Mouse (Mus musculus) forebrain, embryonic 13.5 days (tissue): ENCODE results near the gene Olfr1209. TPM values are rescaled to one million over a fixed set of nuclear protein-coding genes. Genes with fewer than 3 reads are reported as not detected.

ENCODE experiments used
- ATAC-seq: fragments of 200-750 bp; cut with Nextera tagmentation; 2 replicates; pipeline ENCODE4 v1.8.0; 2017
- H3K27ac ChIP-seq: fragments of 300-500 bp; sonication (generic); 2 replicates; pipeline ENCODE4 v1.5.1; 2015; ENCODE audit warnings: inconsistent platforms, mild to moderate bottlenecking, moderate library complexity
- H3K27me3 ChIP-seq: fragments of 300-500 bp; sonication (generic); 2 replicates; pipeline ENCODE4 v1.6.1; 2015; ENCODE audit warnings: mild to moderate bottlenecking, inconsistent platforms
- H3K36me3 ChIP-seq: fragments of 300-500 bp; sonication (generic); 2 replicates; pipeline ENCODE4 v1.6.1; 2015; ENCODE audit warnings: mild to moderate bottlenecking, inconsistent platforms; ENCODE audit not compliant: poor library complexity, severe bottlenecking
- H3K4me1 ChIP-seq: fragments of 300-500 bp; sonication (generic); 2 replicates; pipeline ENCODE4 v1.6.1; 2015; ENCODE audit warnings: inconsistent platforms
- H3K4me2 ChIP-seq: fragments of 300-500 bp; sonication (generic); 2 replicates; pipeline ENCODE4 v1.6.1; 2015; ENCODE audit warnings: inconsistent platforms, mild to moderate bottlenecking, moderate library complexity
- H3K4me3 ChIP-seq: fragments of 300-500 bp; sonication (generic); 2 replicates; pipeline ENCODE4 v1.5.1; 2015; ENCODE audit warnings: mild to moderate bottlenecking, inconsistent platforms
- H3K9ac ChIP-seq: fragments of 300-500 bp; sonication (generic); 2 replicates; pipeline ENCODE4 v1.6.1; 2015; ENCODE audit warnings: mild to moderate bottlenecking, inconsistent platforms
- H3K9me3 ChIP-seq: fragments of 300-500 bp; sonication (generic); replicated peaks from 2 replicates; pipeline ENCODE4 v1.6.1; 2016; ENCODE audit warnings: inconsistent platforms
- WGBS: fragments of 180-500 bp; shearing (Covaris S2); methylation state at CpG from one replicate; pipeline ENCODE4 v1.1.7; 2015; 5-methylcytosine and 5-hydroxymethylcytosine counted together
- polyA plus RNA-seq: library from polyadenylated mRNA; unstranded; fragments of >200 nt; fragmentation: Nextera tagmentation; extraction: Ambion mirVana; gene quantifications from 2 replicates; pipeline ENCODE4 v1.2.1, GENCODE M21; 2015

Gene Olfr1209
- polyA plus RNA-seq: not detected in 2 replicates

DNA sequence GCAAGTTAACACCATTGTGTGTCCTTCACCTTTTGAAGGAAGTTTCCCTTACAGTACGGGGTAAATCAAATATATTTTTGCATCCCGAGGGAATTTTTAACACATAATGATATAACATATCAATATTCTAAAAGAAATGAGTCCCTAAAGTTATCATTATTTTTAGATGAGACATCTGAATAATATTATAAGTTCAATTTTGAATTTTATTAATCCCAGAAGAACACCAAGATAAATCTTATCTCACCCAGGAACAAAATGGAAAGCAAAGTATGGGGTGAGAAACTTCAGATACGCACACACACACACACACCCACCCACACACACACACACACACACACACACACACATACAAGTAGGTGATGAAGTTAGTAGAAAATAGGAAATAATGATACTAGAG lies at the start of gene Olfr1209:
Olfr1209 (minus strand) TSS at position 101 of the 400 bp plus-strand sequence.
- H3K36me3 ChIP-seq: no peaks in the 10 kb centered on the region
- no peak within 1 kb of the TSS for H3K4me2 ChIP-seq
- 85% methylated on average over 3 of the region's 3 CpGs for WGBS
- no peak within 1 kb of the TSS for H3K9ac ChIP-seq
- no peak for ATAC-seq
- no peaks in the 10 kb centered on the region for H3K9me3 ChIP-seq
- H3K27me3 ChIP-seq: no peaks in the 10 kb centered on the region
- H3K4me3 ChIP-seq: no peak within 1 kb of the TSS
- no peaks in the 10 kb centered on the region for H3K4me1 ChIP-seq
- no peak within 1 kb of the TSS for H3K27ac ChIP-seq

DNA sequence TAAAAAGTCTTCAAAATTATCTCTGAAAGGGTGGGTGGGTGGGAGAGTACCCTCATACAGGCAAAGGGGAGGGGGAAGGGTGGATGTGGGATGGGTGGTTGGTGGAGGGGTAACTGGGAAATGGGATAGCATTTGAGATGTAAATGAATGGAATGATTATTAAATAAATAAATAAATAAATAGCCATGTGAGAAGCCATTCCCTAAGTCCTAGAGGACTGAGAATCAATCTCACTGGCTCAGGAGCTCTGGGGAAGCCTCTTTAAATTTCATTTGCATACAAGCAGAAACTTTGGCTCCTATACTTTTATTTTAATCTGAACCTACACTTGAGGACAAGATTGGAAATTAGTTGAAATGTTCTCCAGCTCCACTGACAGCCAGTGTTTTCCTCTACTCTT lies 38.7 kb upstream of the Olfr1209 start, which contains the start of gene Olfr1212:
Olfr1212 (plus strand) TSS at position 301 of the 400 bp plus-strand sequence.
- ATAC-seq: no peak
- Histone ChIP-seq H3K9ac (no peak within 1 kb of the TSS), H3K27ac (no peak within 1 kb of the TSS), H3K4me2 (no peak within 1 kb of the TSS), H3K36me3 (no peaks in the 10 kb centered on the region), H3K27me3 (no peaks in the 10 kb centered on the region), H3K9me3 (no peaks in the 10 kb centered on the region), H3K4me3 (no peak within 1 kb of the TSS), H3K4me1 (no peaks in the 10 kb centered on the region)

DNA sequence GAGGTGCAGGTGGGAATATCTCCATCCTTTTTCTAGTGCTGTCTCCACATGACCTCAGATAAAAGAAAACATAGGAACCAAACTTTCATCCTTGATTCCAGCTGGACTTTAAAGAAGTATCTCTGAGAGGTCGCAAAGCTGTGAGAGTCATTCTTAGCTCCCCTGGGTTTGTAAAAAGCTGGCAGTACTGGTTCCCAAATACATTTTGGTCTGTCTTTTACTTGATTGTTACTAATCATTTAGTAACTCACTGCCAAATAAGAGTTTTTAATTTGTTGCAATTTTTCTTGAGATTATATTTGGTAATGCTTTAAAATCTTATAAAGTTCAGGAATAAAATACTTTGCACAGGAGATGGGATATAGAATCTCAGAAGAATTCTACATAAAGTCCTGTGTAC lies 23.1 kb upstream of the Olfr1209 start, which contains the start of gene Olfr1211:
Olfr1211 (minus strand) TSS at position 101 of the 400 bp plus-strand sequence.
- WGBS: 88% methylated on average over 1 of the region's 1 CpGs

DNA sequence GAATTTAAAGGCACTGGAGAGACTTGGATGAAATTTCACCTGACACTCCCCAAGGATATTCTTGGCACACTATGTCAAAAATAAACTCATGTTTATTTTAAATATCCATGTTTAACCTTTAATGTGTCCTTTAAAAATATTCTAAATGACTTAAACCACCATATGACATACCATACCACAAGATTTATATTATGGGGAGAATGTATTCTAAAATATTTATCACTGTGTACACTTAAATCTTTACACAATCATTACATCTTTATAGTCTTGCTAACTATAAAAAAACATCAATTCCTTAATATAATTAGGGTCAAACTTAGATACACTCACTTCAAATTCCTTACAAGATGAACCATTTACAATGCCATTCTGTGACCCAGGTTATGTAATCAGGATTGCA lies 12.7 kb downstream of the Olfr1209 start, which contains the start of gene Olfr1208:
Olfr1208 (minus strand) TSS at position 101 of the 400 bp plus-strand sequence.
- Histone ChIP-seq H3K4me1 (no peaks in the 10 kb centered on the region), H3K9ac (no peak within 1 kb of the TSS), H3K27ac (no peak within 1 kb of the TSS), H3K27me3 (no peaks in the 10 kb centered on the region), H3K36me3 (no peaks in the 10 kb centered on the region), H3K9me3 (no peaks in the 10 kb centered on the region), H3K4me3 (no peak within 1 kb of the TSS), H3K4me2 (no peak within 1 kb of the TSS)
- ATAC-seq: no peak

More for the DNA sequence above, 23.1 kb upstream of the Olfr1209 start, which contains the start of gene Olfr1211:
- H3K36me3 ChIP-seq: no peaks in the 10 kb centered on the region
- no peak within 1 kb of the TSS for H3K4me2 ChIP-seq
- no peaks in the 10 kb centered on the region for H3K9me3 ChIP-seq
- H3K9ac ChIP-seq: no peak within 1 kb of the TSS
- H3K27me3 ChIP-seq: no peaks in the 10 kb centered on the region
- no peak within 1 kb of the TSS for H3K4me3 ChIP-seq
- no peak for ATAC-seq
- H3K4me1 ChIP-seq: no peaks in the 10 kb centered on the region
- no peak within 1 kb of the TSS for H3K27ac ChIP-seq

DNA sequence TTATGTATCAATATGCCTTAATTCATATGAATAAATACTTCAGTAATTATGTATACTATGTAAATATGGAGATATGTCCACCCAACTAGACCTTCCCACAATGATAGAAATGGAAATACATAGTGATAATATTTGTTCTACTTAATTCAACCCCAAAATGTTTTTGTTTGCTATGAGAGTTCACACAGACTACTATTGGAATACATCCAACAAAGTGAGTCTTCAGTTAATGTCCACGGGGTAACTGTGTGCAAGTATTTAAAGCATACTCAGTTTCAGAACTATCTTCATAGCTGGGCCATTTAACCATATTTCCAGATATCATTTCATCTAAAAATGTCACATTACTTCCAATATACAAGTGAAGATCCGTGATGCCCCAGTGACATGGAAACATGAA lies 52.0 kb downstream of the Olfr1209 start, which contains the start of gene Olfr1206:
Olfr1206 (plus strand) TSS at position 301 of the 400 bp plus-strand sequence.
- no peak for ATAC-seq
- Histone ChIP-seq H3K4me2 (no peak within 1 kb of the TSS), H3K9ac (no peak within 1 kb of the TSS), H3K27ac (no peak within 1 kb of the TSS), H3K4me3 (no peak within 1 kb of the TSS), H3K27me3 (no peaks in the 10 kb centered on the region), H3K36me3 (no peaks in the 10 kb centered on the region), H3K9me3 (no peaks in the 10 kb centered on the region), H3K4me1 (no peaks in the 10 kb centered on the region)
- 92% methylated on average over 2 of the region's 2 CpGs for WGBS

Other genes starting within 250 kb of the Olfr1209 start
- gene Olfr1193, start 239.5 kb downstream of the Olfr1209 start, polyA plus RNA-seq: not detected in 2 replicates
- not detected in 2 replicates for gene Olfr1195, start 226.0 kb downstream of the Olfr1209 start, polyA plus RNA-seq
- not detected in 2 replicates for gene Olfr1196, start 210.6 kb downstream of the Olfr1209 start, polyA plus RNA-seq
- gene Olfr1197, start 182.8 kb downstream of the Olfr1209 start, polyA plus RNA-seq: not detected in 2 replicates
- not detected in 2 replicates for gene Olfr1198, start 163.8 kb downstream of the Olfr1209 start, polyA plus RNA-seq
- gene Olfr1199, start 154.7 kb downstream of the Olfr1209 start, polyA plus RNA-seq: not detected in 2 replicates
- gene Olfr1200, start 144.7 kb downstream of the Olfr1209 start, polyA plus RNA-seq: not detected in 2 replicates
- gene Olfr1201, start 122.1 kb downstream of the Olfr1209 start, polyA plus RNA-seq: not detected in 2 replicates
- gene Olfr1202, start 100.7 kb downstream of the Olfr1209 start, polyA plus RNA-seq: not detected in 2 replicates
- not detected in 2 replicates for gene Olfr1205, start 85.4 kb downstream of the Olfr1209 start, polyA plus RNA-seq
- not detected in 2 replicates for gene Olfr1204, start 65.9 kb downstream of the Olfr1209 start, polyA plus RNA-seq
- gene Olfr1206, start 51.9 kb downstream of the Olfr1209 start, polyA plus RNA-seq: not detected in 2 replicates
- not detected in 2 replicates for gene Olfr1208, start 12.8 kb downstream of the Olfr1209 start, polyA plus RNA-seq
- not detected in 2 replicates for gene Olfr1211, start 23.0 kb upstream of the Olfr1209 start, polyA plus RNA-seq
- not detected in 2 replicates for gene Olfr1212, start 38.8 kb upstream of the Olfr1209 start, polyA plus RNA-seq
- gene Gm13762, start 65.1 kb upstream of the Olfr1209 start, polyA plus RNA-seq: not detected in 2 replicates
- not detected in 2 replicates for gene Olfr1214, start 77.5 kb upstream of the Olfr1209 start, polyA plus RNA-seq
- gene Olfr1215, start 91.8 kb upstream of the Olfr1209 start, polyA plus RNA-seq: not detected in 2 replicates
- not detected in 2 replicates for gene Olfr1216, start 103.2 kb upstream of the Olfr1209 start, polyA plus RNA-seq
- not detected in 2 replicates for gene Olfr1217, start 116.9 kb upstream of the Olfr1209 start, polyA plus RNA-seq
- gene Olfr1218, start 146.0 kb upstream of the Olfr1209 start, polyA plus RNA-seq: not detected in 2 replicates
- not detected in 2 replicates for gene Olfr1219, start 168.4 kb upstream of the Olfr1209 start, polyA plus RNA-seq
- gene Olfr1220, start 191.7 kb upstream of the Olfr1209 start, polyA plus RNA-seq: not detected in 2 replicates
- gene Olfr1221, start 202.1 kb upstream of the Olfr1209 start, polyA plus RNA-seq: not detected in 2 replicates
- not detected in 2 replicates for gene Olfr1222, start 217.9 kb upstream of the Olfr1209 start, polyA plus RNA-seq
- not detected in 2 replicates for gene Olfr1223, start 236.4 kb upstream of the Olfr1209 start, polyA plus RNA-seq
- gene Olfr1224-ps1, start 248.9 kb upstream of the Olfr1209 start, polyA plus RNA-seq: not detected in 2 replicates